Mouse (Mus musculus): ENCODE results near the gene Bcam.

Gene Bcam

DNA sequence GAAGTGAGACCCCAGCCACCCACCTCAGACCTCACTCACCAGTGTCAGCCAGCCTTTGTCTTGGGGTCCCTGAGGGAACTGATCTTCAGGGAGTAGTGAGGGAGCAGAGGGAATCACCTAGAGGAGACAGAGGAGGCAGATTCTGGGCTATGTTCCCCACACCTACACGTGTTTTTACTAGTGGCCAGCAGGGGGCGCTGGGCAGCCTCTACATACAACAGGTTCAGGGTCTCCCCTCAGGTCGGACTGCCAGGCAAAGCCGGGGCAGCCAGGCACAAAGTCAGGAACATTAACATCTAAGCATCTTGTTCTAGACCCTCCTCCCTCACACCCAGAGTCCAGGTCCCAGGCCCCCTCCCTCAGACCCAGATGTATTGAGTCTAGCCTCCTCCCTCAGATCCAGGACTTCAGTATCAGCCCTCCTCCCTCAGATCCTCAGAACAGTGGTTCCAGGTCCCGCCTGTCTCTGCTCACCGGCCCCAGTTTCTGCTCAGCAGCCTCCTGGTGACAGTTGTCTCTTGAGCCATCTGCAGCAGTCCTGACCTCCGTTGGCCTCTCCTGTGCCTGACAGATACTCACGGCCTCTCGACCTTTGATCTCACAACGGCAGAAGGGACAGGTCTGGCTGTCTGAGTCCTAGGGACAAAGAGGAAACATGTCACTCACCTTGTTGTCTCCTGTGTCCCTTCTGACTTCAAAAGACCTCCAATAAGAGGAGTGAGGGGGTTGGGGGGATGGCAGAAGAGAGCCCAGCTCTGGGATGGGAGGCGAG, 14.1 kb upstream of the Bcam start:
- DNase-seq (ENCODE audit: low read depth): no peak

DNA sequence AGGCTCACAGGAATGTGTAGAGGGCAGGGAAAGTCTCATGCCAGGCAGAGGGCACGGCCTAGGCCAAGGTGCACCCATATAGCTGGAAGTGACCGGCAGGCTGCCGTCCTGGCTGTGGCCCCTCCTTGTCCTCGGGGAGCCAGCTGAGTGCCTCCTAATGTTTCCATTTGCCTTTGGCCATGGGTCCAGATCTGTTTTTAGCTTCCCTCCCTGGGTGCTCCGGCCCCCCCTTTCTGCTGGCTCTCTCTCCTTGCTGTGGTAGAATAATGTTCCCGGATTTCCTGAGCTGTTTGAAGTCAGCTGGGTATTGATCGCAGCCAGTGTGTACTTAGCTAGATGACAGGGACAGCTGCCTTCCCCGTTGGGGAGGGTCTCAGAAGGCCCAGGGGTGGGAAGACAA, 12.8 kb upstream of the Bcam start:
- DNase-seq (ENCODE audit: low read depth): no peak

DNA sequence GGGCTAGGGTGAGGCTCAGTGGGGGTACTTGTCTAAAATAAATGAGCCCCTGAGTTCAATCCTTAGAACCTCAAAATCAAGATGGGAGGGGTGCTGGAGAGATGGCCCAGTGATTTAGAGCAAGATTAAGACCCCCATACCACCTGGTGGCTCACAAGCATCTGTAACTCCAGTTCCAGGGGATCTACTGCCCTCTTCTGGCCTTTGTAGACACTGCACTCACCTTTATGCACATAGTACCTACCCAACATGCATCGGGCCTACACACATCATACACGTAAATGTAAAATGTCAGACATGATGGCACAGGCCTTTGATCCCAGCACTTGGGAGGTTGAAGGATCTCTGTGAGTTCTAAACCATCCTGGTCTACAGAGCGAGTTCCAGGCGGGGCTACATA, 11.8 kb upstream of the Bcam start:
- DNase-seq (ENCODE audit: low read depth): no peak

GRCm38 (mm10) chr7:19781741-19782140, 10.9 kb upstream of the Bcam start:
- no peak for DNase-seq (ENCODE audit: low read depth)

DNA sequence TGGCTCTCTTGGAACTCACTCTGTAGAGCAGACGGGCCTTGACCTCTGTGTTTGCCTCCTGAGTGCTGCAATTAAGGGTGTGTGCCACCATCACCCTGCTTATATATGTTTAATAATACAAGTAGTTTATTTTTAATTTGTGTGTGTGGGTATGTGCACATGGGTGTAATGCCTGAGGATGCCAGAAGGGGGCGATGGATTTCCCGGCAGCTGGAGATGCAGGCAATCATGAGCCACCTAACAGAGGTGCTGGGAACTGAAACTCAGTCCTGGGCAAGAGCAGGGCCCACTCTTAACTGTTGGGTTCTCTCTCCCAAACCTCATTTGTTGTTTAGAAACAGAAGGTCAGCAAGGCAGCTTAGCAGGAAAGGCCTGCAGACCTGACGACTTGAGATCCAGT, 9.1 kb upstream of the Bcam start:
- no peak for DNase-seq (ENCODE audit: low read depth)

DNA sequence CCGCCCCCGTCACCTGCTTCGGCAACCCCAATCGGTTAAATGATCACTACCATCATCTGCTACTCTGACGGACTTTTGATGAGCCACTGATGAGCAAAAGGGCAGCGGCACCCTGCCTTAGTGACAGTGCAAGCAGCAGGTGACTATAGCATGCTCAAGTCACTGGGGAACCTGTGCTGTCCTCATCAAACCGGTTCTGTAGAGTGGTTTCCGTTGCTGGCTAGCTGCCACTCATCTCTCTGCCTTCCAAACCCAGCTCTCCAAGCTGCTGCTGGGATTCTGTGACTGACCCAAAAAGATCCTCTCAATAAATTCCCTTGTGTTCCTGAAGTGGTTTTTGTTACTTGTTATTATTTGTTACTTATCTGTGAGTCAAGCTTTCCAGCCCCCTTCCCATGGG, 7.8 kb upstream of the Bcam start:
- no peak for DNase-seq (ENCODE audit: low read depth)

- no peak for DNase-seq (ENCODE audit: low read depth)
Measured at GRCm38 (mm10) chr7:19777049-19777723, 6.4 kb upstream of the Bcam start.

- no peak for DNase-seq (ENCODE audit: low read depth)
Measured at GRCm38 (mm10) chr7:19771682-19772081, 866 bp upstream of the Bcam start.

DNA sequence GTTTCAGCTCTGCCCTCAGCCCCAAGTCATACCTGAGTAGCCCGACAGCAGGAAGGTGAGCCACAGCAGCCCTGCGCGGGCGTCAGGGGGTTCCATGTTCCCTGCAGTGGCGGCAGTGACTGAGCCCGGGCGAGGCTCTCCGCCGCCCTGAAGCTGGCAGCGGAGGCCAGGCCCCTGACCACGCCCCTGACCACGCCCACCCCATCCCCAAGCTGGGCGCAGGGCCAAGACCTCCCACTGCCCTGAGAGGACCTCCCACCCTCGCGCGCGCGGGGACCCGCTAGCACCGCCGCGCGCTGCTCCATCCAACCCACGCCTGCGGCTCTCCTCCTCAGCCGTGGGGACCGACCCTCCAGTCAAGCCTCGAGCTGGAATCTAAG, 451 bp downstream of the Bcam start:
- DNase-seq (ENCODE audit: low read depth): no peak

- no peak for DNase-seq (ENCODE audit: low read depth)
Measured at GRCm38 (mm10) chr7:19769434-19770374, 1.1 kb downstream of the Bcam start.

- no peak for DNase-seq (ENCODE audit: low read depth)
Measured at GRCm38 (mm10) chr7:19769001-19769400, 1.8 kb downstream of the Bcam start.

GRCm38 (mm10) chr7:19768251-19768650, 2.6 kb downstream of the Bcam start:
- DNase-seq (ENCODE audit: low read depth): no peak

DNA sequence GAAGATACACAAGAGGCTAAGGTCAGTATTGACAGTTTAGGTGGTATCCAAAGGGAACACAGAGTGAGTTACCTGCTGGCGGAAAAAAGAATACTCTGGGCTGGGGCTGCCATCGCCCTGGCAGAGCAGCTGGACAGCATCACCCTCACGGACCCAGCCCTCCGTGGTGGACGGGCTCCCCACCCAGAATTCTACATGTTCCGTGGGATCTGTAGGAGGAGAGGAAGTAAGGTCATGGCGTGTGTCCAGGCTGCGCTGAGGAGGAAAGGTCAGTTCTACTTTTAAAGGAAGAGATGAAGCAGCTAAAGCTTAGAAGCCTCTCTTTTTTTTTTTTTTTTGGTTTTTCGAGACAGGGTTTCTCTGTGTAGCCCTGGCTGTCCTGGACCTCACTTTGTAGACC, 6.2 kb downstream of the Bcam start:
- DNase-seq (ENCODE audit: low read depth): no peak

- no peak for DNase-seq (ENCODE audit: low read depth)
Measured at GRCm38 (mm10) chr7:19763829-19764477, 6.9 kb downstream of the Bcam start.

GRCm38 (mm10) chr7:19762283-19762682, 8.5 kb downstream of the Bcam start:
- DNase-seq (ENCODE audit: low read depth): no peak

DNA sequence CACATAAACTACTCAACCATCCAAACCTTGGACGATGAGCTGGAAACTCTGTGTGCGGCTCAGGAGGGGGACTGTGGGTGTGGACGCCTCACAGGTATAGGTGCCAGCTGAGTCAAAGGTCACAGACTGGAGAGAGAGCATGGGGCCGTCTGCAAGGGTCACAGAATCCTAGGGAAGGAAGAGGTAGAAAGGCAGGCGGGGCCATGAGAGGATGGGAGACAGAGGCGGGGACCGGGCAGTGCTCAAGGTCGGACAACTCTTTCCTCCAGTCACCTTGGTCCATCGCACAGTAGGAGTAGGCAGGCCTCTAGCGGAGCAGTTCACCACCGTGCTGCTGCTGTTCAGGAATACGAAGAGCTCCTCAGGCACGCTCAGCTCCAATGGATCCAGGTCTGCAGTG, 10.8 kb downstream of the Bcam start:
- DNase-seq (ENCODE audit: low read depth): no peak

- DNase-seq (ENCODE audit: low read depth): no peak
Measured at GRCm38 (mm10) chr7:19758623-19759022, 12.2 kb downstream of the Bcam start.

DNA sequence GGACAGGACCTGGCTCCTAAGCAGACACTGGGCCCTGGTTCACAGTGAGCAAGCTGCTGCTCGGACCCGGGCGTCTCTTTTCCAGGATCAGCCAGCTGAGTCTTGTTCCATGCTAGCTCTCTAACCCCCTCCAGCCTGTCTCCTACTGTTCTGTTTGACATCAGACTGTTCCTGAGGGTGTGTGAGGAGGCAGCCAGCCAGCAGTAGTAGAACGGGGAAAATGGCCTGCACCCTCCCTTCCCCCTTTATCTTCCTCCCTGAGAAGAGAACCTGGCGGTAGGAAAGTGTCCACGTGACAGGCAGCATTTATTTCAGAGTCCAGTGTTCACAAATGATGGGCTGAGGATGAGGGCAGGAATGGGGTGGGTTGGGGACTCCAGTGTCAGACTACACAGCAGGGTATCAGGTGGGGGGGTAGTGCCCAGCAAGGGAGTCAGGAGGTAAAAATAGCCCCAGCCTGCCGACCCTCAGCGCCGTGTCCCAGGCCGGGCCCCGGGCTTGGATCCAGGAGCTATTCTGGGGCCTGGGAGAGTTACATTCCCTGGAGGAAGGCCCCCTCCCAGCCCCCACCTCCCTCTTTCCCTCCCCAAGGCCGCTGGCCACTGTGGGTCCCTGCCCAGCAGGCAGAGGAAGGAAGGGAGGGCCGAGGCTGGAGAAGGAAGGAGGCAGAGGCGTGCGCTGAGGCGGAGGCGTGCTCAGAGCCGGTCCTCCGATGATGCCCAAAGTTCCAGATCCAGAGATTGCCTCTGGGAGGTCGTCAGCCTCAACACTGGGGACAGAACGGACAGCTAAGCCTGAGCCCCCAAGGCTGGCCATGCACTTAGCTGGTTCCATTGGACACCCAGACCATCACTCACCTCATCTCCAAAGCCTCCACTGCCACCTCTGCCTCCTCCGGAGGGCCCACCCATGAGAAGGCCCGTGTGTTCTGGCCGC, 14.7 kb downstream of the Bcam start:
- DNase-seq (ENCODE audit: low read depth): no peak

- no peak for DNase-seq (ENCODE audit: low read depth)
Measured at GRCm38 (mm10) chr7:19755008-19755407, 15.8 kb downstream of the Bcam start.

DNA sequence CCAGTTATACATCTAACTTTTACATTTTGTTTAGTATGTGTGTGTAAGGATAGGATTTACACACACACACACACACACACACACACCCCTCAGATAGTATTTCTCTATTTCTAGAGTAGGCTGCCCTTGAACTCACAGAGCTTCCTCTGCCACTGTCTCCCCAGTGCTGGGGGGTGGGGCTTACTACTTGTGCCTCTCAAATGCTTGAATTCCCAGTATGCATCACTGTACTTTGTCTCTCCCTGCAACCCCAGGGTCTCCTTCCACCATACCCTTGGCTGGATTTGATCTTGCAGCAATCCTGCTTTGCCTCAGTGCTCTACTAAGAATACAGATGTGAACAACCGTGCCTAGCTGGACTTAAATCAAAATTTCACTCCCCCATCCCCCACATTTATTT, 16.8 kb downstream of the Bcam start:
- DNase-seq (ENCODE audit: low read depth): no peak

- no peak for DNase-seq (ENCODE audit: low read depth)
Measured at GRCm38 (mm10) chr7:19753587-19753986, 17.2 kb downstream of the Bcam start.
